Mouse (Mus musculus): ENCODE measurements at regions not wholly inside any gene's neighbourhood (a gene's known extent, or its start where the extent isn't known, plus 50 kb on each side); places are given as distances from the start of the nearest gene placed in this dataset.

DNA sequence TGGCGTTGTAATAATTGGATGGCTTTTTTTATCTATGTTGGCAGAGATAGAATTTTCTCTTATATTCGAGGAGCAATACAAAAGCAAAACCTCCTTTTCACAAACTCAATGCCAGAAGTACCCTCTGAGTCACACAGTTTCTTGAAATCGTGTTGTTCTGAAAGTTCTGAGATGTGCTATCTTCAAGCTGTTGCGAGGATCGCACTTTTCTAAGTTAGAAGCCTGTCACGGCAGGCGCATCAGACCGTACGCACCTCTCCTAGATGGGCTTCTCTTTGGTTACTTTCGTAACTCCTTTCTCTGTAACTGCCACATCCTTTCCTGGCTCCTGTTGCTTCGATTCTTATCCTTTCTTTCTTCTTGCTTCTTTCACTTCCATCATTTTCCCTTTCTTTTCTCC is 271.2 kb upstream of the Arrdc3 start:
- ATAC-seq (ENCODE audit: low FRiP score) = no peak
- DNase-seq (ENCODE audit: low spot score) = no peak
- 89% methylated on average over 11 of the region's 11 CpGs for WGBS
- Histone ChIP-seq H3K4me2 (replicated peaks; ENCODE audit: low read depth, low read length) (no peak overlapping the region), H3K4me3 (ENCODE audit: low read depth, low read length) (no peak overlapping the region), H3K9me3 (ENCODE audit: control insufficient read depth, low read length) (no peaks in the 10 kb centered on the region), H3K9ac (ENCODE audit: low read depth, low read length) (no peak overlapping the region), H3K27me3 (ENCODE audit: control insufficient read depth, insufficient read depth, low read length) (no peaks in the 10 kb centered on the region), H3K36me3 (ENCODE audit: control insufficient read depth, insufficient read depth, low read length) (no peaks in the 10 kb centered on the region), H3K4me1 (replicated peaks; ENCODE audit: control insufficient read depth, insufficient read depth, low read length) (no peaks in the 10 kb centered on the region), H3K27ac (ENCODE audit: low read depth, low read length) (no peak overlapping the region)

DNA sequence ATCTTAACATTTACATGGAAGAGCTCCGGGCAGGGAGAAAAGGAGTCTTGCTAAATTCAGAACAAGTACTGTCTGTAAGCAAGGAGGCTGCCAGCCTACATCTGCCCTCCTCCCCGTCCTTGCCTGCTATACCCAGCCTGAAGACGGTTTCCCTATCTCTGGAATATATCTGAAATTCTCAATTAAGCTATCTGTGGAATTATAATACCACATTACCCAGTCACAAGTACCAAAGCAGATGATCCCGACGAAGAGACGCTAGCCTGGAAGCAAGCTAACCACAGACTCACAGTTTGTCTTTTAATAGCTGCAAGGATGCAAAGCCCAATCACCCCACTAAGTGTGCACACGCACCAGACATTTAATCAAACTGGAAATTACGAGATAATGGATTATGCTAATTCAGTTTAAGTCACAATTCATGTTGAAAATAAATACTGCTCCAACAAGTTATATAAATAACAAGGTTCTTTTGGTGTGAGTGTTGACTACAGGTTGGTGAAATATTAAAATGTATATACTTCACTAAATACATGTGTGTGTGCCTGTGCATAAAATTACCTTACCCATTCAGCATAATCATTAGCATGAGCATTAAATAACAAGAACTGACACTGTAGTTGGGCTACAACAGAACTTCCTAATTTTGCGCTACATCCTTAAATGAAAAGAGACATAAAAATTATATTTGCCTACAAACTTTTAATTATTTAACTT is 269.9 kb upstream of the Arrdc3 start:
- Histone ChIP-seq H3K9me3 (ENCODE audit: control insufficient read depth, low read length) (no peaks in the 10 kb centered on the region), H3K36me3 (ENCODE audit: control insufficient read depth, insufficient read depth, low read length) (no peaks in the 10 kb centered on the region), H3K27ac (ENCODE audit: low read depth, low read length) (no peak overlapping the region), H3K4me2 (replicated peaks; ENCODE audit: low read depth, low read length) (no peak overlapping the region), H3K4me1 (replicated peaks; ENCODE audit: control insufficient read depth, insufficient read depth, low read length) (no peaks in the 10 kb centered on the region), H3K4me3 (ENCODE audit: low read depth, low read length) (no peak overlapping the region), H3K27me3 (ENCODE audit: control insufficient read depth, insufficient read depth, low read length) (no peaks in the 10 kb centered on the region), H3K9ac (ENCODE audit: low read depth, low read length) (no peak overlapping the region)
- DNase-seq (ENCODE audit: low spot score) (no peak), ATAC-seq (ENCODE audit: low FRiP score) (0 out of 2 replicates have a peak, but pooled peaks have one; percentile 47)
- 84% methylated on average over 9 of the region's 9 CpGs for WGBS

DNA sequence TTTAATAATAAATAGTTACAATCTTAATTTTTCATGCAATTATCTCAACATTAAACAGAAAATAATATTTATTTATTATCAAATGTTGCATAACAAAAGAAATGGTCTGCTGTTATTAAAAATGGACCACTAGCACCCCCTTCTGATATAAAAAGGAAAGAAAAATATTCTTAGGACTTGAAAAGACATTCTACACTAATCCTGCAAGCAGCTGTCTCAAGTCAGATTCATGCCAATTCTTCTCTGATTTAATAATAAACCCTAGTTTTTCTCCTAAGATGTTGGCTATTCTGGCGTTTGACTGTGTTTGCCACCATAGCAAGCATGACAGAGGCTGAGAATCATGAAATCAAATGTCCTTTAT is 269.3 kb upstream of the Arrdc3 start:
- H3K27me3 ChIP-seq (ENCODE audit: control insufficient read depth, insufficient read depth, low read length) = no peaks in the 10 kb centered on the region
- no peak for ATAC-seq (ENCODE audit: low FRiP score)
- H3K27ac ChIP-seq (ENCODE audit: low read depth, low read length) = no peak overlapping the region
- no peaks in the 10 kb centered on the region for H3K36me3 ChIP-seq (ENCODE audit: control insufficient read depth, insufficient read depth, low read length)
- 57% methylated on average over 1 of the region's 1 CpGs for WGBS
- no peak overlapping the region for H3K4me2 ChIP-seq (replicated peaks; ENCODE audit: low read depth, low read length)
- H3K4me3 ChIP-seq (ENCODE audit: low read depth, low read length) = no peak overlapping the region
- DNase-seq (ENCODE audit: low spot score) = peak; percentile 31
- H3K9ac ChIP-seq (ENCODE audit: low read depth, low read length) = no peak overlapping the region
- no peaks in the 10 kb centered on the region for H3K9me3 ChIP-seq (ENCODE audit: control insufficient read depth, low read length)
- H3K4me1 ChIP-seq (replicated peaks; ENCODE audit: control insufficient read depth, insufficient read depth, low read length) = no peaks in the 10 kb centered on the region

DNA sequence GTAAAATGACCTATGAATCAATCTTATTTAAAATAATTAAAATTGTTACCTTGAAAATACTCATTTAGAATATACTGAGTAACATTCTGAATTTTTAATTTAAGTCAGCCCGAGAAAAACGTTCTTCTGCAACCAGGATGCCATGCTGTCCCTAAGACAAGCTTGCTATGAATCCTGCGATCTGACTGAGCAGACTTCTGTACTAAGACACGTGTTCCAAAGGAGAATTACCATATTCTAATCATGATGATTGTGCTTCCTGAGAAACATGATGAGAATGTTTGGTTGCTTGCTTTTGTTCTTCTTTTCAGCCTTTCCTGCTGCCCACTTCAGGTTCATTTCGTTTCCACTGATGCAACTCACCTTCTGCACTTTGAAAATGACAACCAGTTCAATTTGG is 268.2 kb upstream of the Arrdc3 start:
- ATAC-seq (ENCODE audit: low FRiP score) (0 out of 2 replicates have a peak, but pooled peaks have one; percentile 31), DNase-seq (ENCODE audit: low spot score) (no peak)
- Histone ChIP-seq H3K36me3 (ENCODE audit: control insufficient read depth, insufficient read depth, low read length) (no peaks in the 10 kb centered on the region), H3K4me2 (replicated peaks; ENCODE audit: low read depth, low read length) (no peak overlapping the region), H3K4me3 (ENCODE audit: low read depth, low read length) (no peak overlapping the region), H3K27me3 (ENCODE audit: control insufficient read depth, insufficient read depth, low read length) (no peaks in the 10 kb centered on the region), H3K27ac (ENCODE audit: low read depth, low read length) (no peak overlapping the region), H3K9ac (ENCODE audit: low read depth, low read length) (no peak overlapping the region), H3K4me1 (replicated peaks; ENCODE audit: control insufficient read depth, insufficient read depth, low read length) (no peaks in the 10 kb centered on the region), H3K9me3 (ENCODE audit: control insufficient read depth, low read length) (no peaks in the 10 kb centered on the region)
- WGBS = 58% methylated on average over 5 of the region's 5 CpGs

DNA sequence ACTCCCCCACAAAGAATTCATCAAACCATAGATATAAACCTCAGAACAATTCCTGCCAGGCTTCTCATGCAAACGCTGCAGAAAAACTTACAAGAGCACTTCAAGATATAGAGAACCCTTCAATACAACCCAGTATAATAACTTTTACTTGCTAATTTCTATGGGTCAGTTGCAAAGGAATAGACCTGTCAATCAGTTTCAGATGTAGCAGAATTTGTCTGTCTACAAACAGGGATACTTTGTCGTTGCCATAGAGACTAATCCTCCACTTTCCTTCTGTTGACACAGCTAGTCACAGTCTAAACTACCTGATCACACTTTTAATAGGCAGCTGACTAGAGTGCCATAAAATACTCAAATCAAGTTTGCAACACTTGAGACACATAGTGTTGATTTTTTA is 260.2 kb upstream of the Arrdc3 start:
- Histone ChIP-seq H3K36me3 (ENCODE audit: control insufficient read depth, insufficient read depth, low read length) (no peaks in the 10 kb centered on the region), H3K9ac (ENCODE audit: low read depth, low read length) (no peak overlapping the region), H3K4me2 (replicated peaks; ENCODE audit: low read depth, low read length) (no peak overlapping the region), H3K27me3 (ENCODE audit: control insufficient read depth, insufficient read depth, low read length) (no peaks in the 10 kb centered on the region), H3K4me1 (replicated peaks; ENCODE audit: control insufficient read depth, insufficient read depth, low read length) (no peaks in the 10 kb centered on the region), H3K27ac (ENCODE audit: low read depth, low read length) (no peak overlapping the region), H3K9me3 (ENCODE audit: control insufficient read depth, low read length) (no peaks in the 10 kb centered on the region), H3K4me3 (ENCODE audit: low read depth, low read length) (no peak overlapping the region)
- peak; percentile 86 for ATAC-seq (ENCODE audit: low FRiP score)
- WGBS = 26% methylated on average over 2 of the region's 2 CpGs
- peak; percentile 38 for DNase-seq (ENCODE audit: low spot score)

DNA sequence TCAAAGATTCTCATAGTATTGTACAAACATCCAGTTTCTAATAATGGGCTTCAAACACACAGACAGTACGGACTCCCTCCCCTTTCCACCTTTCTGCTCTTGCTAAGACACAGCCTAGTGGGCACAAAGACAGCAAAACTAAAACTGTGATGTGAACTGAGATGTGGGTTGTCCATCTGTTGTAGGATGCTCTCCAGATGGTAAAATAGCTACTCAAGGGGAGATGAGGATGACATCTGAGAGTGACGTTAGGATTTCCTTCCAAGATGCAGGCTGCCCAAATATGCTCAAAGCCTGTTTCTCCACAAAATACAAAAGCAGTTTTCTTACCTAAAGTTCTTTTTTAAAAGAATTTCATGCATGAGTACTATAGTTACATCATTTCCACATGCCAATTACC is 241.8 kb upstream of the Arrdc3 start:
- Histone ChIP-seq H3K27ac (ENCODE audit: low read depth, low read length) (no peak overlapping the region), H3K27me3 (ENCODE audit: control insufficient read depth, insufficient read depth, low read length) (no peaks in the 10 kb centered on the region), H3K9me3 (ENCODE audit: control insufficient read depth, low read length) (no peaks in the 10 kb centered on the region), H3K4me1 (replicated peaks; ENCODE audit: control insufficient read depth, insufficient read depth, low read length) (no peaks in the 10 kb centered on the region), H3K9ac (ENCODE audit: low read depth, low read length) (no peak overlapping the region), H3K4me3 (ENCODE audit: low read depth, low read length) (no peak overlapping the region), H3K4me2 (replicated peaks; ENCODE audit: low read depth, low read length) (no peak overlapping the region), H3K36me3 (ENCODE audit: control insufficient read depth, insufficient read depth, low read length) (no peaks in the 10 kb centered on the region)
- DNase-seq (ENCODE audit: low spot score) = no peak
- WGBS = 76% methylated on average over 2 of the region's 2 CpGs
- ATAC-seq (ENCODE audit: low FRiP score) = no peak

DNA sequence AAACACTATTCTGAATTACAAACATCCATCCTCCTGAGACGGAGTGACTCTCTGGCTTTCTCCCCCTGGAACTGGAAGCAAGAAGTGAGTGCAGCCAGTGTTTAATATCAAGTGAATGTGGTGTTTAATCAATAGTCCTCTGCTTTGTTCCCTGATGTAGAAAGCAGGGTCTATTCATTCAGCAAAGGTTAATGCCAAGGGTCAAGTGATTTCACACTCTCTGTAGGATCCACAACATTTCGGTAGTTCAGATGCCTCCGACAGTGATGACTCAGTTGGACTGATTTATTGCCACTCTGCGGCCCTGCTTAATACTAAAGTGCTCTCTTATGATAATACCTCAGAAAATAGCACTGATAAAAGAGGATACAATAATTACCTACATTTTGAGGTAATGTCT is 235.6 kb upstream of the Arrdc3 start:
- WGBS = 24% methylated on average over 4 of the region's 4 CpGs
- no peaks in the 10 kb centered on the region for H3K4me1 ChIP-seq (replicated peaks; ENCODE audit: control insufficient read depth, insufficient read depth, low read length)
- H3K4me2 ChIP-seq (replicated peaks; ENCODE audit: low read depth, low read length) = no peak overlapping the region
- H3K27ac ChIP-seq (ENCODE audit: low read depth, low read length) = no peak overlapping the region
- no peak overlapping the region for H3K4me3 ChIP-seq (ENCODE audit: low read depth, low read length)
- H3K9me3 ChIP-seq (ENCODE audit: control insufficient read depth, low read length) = no peaks in the 10 kb centered on the region
- no peaks in the 10 kb centered on the region for H3K36me3 ChIP-seq (ENCODE audit: control insufficient read depth, insufficient read depth, low read length)
- H3K27me3 ChIP-seq (ENCODE audit: control insufficient read depth, insufficient read depth, low read length) = no peaks in the 10 kb centered on the region
- ATAC-seq (ENCODE audit: low FRiP score) (peak; percentile 81), DNase-seq (ENCODE audit: low spot score) (peak; percentile 46)
- H3K9ac ChIP-seq (ENCODE audit: low read depth, low read length) = no peak overlapping the region

DNA sequence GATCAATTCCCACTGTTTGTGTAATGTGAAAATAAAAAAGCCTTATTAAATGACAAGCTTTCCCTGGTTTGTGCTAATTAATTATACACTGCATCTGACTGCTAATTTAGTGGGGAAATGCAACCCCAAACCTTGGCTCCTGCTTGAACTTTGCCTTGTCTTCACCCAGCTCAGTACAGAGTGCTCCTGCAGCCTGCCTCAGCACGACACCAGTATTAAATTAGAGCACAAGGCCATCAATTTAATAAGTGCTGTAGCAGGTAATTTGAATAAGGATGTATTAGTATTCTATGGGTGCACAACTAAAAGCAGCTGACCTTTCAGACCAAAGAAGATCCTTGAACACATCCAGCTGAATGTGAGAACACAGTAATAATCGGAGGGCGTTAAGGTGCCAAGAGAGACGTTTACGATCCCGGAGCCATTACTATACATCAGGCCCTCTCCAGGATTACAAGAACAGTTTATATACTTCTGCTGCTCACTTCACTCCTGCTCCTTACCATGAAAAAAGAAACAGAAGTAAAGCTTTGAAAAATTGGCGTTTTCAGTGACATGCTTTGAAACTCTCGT is 230.1 kb upstream of the Arrdc3 start:
- H3K36me3 ChIP-seq (ENCODE audit: control insufficient read depth, insufficient read depth, low read length) = no peaks in the 10 kb centered on the region
- no peak for DNase-seq (ENCODE audit: low spot score)
- H3K4me3 ChIP-seq (ENCODE audit: low read depth, low read length) = no peak overlapping the region
- H3K4me2 ChIP-seq (replicated peaks; ENCODE audit: low read depth, low read length) = no peak overlapping the region
- ATAC-seq (ENCODE audit: low FRiP score) = peak; percentile 59; the same call in 1 of the 2 replicates
- H3K9ac ChIP-seq (ENCODE audit: low read depth, low read length) = no peak overlapping the region
- H3K4me1 ChIP-seq (replicated peaks; ENCODE audit: control insufficient read depth, insufficient read depth, low read length) = no peaks in the 10 kb centered on the region
- no peak overlapping the region for H3K27ac ChIP-seq (ENCODE audit: low read depth, low read length)
- 83% methylated on average over 8 of the region's 8 CpGs for WGBS
- H3K9me3 ChIP-seq (ENCODE audit: control insufficient read depth, low read length) = no peaks in the 10 kb centered on the region
- H3K27me3 ChIP-seq (ENCODE audit: control insufficient read depth, insufficient read depth, low read length) = no peaks in the 10 kb centered on the region

DNA sequence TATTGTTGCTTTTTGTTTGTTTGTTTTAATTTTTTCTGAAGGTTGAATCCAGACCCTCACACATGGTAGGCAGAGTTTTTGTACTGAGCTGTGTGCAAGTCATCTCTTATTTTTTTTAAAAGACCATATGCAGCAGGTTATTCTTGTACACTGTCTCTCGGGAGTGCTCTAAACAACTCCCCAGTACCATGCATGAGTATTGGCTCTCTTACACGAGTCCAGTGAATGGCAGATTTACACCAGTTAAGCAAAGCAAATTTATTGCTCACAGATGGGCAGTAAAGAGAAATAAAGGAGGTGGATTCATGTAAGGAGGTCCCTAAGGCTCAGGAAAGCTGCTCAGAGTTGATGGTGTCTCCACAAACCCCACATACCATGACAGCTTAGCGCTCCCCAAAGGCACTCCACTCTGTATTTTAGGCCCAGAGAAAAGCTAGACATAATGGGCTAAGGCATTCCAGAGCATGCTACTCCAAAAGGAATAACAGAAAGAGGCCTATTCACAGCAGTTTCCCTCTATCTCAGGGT is 216.9 kb upstream of the Arrdc3 start:
- Histone ChIP-seq H3K4me2 (replicated peaks; ENCODE audit: low read depth, low read length) (no peak overlapping the region), H3K27me3 (ENCODE audit: control insufficient read depth, insufficient read depth, low read length) (no peaks in the 10 kb centered on the region), H3K9me3 (ENCODE audit: control insufficient read depth, low read length) (no peaks in the 10 kb centered on the region), H3K4me3 (ENCODE audit: low read depth, low read length) (no peak overlapping the region), H3K27ac (ENCODE audit: low read depth, low read length) (no peak overlapping the region), H3K36me3 (ENCODE audit: control insufficient read depth, insufficient read depth, low read length) (no peaks in the 10 kb centered on the region), H3K9ac (ENCODE audit: low read depth, low read length) (no peak overlapping the region), H3K4me1 (replicated peaks; ENCODE audit: control insufficient read depth, insufficient read depth, low read length) (no peaks in the 10 kb centered on the region)
- WGBS = 81% methylated on average over 3 of the region's 3 CpGs
- DNase-seq (ENCODE audit: low spot score) = no peak
- no peak for ATAC-seq (ENCODE audit: low FRiP score)

Data from hindbrain, embryonic 11.5 days (tissue).